Mouse (Mus musculus): Measurements from ENCODE around the gene Spred3. TPM values are rescaled to one million over a fixed set of nuclear protein-coding genes. Genes with fewer than 3 reads are reported as not detected.

Gene Spred3
- total and polyA plus RNA-seq, 3 experiments: 1.6 to 6.6 (median 3.3) TPM

DNA sequence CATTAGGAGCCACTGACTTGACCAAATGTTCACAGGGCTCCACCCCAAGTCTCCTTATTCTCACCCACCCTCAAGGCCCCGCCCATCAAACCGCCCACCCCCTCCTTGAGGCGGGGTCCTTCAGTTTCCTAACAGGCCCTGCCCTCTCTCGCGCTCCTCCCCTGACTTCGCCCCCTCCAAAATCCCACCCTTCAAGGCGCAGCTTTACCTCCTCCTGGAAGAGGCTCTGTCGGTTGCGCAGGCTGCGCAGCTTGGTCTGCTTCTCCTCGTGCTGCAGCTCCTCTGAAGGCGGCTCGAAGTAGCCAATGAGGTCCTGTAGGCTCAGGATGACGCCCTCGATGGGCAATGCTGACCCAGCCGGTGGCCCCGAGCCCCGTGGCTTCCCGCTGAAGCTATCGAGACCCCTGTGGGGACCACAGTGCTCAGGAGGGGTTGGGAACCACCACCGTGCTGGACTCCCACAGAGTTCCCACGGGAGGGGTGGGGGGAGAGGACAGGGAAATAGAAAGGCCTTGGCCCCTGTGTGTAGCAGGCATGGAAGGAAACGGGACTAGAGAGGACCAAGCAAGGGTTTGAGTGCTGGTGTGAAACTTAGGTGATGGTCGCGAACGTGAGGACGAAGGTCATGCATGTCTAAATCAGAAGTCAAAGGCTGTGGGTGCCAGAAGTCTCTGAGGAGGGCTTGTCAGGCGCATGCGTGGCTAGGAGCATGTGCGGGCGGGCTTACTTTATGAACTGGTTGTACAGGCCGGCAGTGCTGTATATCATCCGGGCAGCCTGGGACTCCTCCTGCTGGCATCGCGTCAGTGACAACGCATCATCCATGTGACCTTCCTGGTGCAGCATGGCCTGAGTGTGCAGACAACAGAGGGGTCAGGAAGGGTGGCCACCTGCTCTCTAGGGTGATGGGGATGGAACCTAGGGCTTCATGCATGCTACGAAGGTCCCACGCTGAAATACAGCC lies 60.9 kb downstream of the Spred3 start:
- Histone ChIP-seq H3K27me3 (replicated peaks) (peaks cover 6% of the 10 kb centered on the region), H3K4me1 (ENCODE audit: control insufficient read depth in 1 of 2, insufficient read depth in 2 of 2) (peaks cover 0 to 5% of the 10 kb centered on the region in 2 experiments; a peak in 2 of 4 replicates), H3K9me3 (replicated peaks; ENCODE audit: low read length) (no peaks in the 10 kb centered on the region), H3K79me2 (replicated peaks; ENCODE audit: control insufficient read depth, extremely low read depth, insufficient read depth, poor library complexity, severe bottlenecking) (no peaks in the 10 kb centered on the region), H3K36me3 (replicated peaks in 1 of 2; ENCODE audit: control insufficient read depth in 1 of 2, insufficient read depth in 1 of 2, low read length in 1 of 2) (no peaks in the 10 kb centered on the region), H3K4me2 (ENCODE audit: insufficient read depth, low read depth, poor library complexity, severe bottlenecking) (no peak overlapping the region), H3K9ac (ENCODE audit: insufficient read depth, low read depth) (no peak overlapping the region), H3K27ac (ENCODE audit: insufficient read depth, low read depth) (no peak overlapping the region), H3K4me3 (replicated peaks in 1 of 3; ENCODE audit: low read depth in 2 of 3, low read length in 2 of 3, poor library complexity in 1 of 3) (no peak overlapping the region)
- dilution Hi-C loops (cut with MboI; ENCODE audit: extremely low pct_ligation_motif_present, extremely low pct_unique_long_range_greater_than_20kb, low sequenced_read_pairs) (no loop called here), in situ Hi-C loops (cut with MboI; ENCODE audit: low pct_ligation_motif_present, low pct_unique_long_range_greater_than_20kb, low sequenced_read_pairs) (no loop called here)
- no peak for DNase-seq (ENCODE audit: extremely low read depth)
- TF ChIP-seq GABPA (IDR thresholded peaks at IDR 0.05; ENCODE audit: insufficient replicate concordance, low read depth, low read length) (no peak), MYC (IDR thresholded peaks at IDR 0.05; ENCODE audit: low read depth, low read length) (no peak), EP300 (IDR thresholded peaks at IDR 0.05; ENCODE audit: low read length) (no peak), MXI1 (IDR thresholded peaks at IDR 0.05; ENCODE audit: low read depth, low read length) (no peak), SIN3A (IDR thresholded peaks at IDR 0.05; ENCODE audit: low read length) (no peak), TBP (conservative IDR thresholded peaks at IDR 0.05; ENCODE audit: low read depth, low read length) (no peak), CHD1 (IDR thresholded peaks at IDR 0.05; ENCODE audit: low read depth, low read length) (no peak), ZC3H11A (IDR thresholded peaks at IDR 0.05; ENCODE audit: low read depth, low read length) (no peak), CHD2 (IDR thresholded peaks at IDR 0.05; ENCODE audit: low read length) (no peak), MAZ (IDR thresholded peaks at IDR 0.05; ENCODE audit: low read depth, low read length) (no peak), UBTF (IDR thresholded peaks at IDR 0.05; ENCODE audit: low read depth, low read length) (no peak), MAX (IDR thresholded peaks at IDR 0.05; ENCODE audit: low read length) (no peak), ZMIZ1 (IDR thresholded peaks at IDR 0.05; ENCODE audit: low read depth, low read length) (no peak), JUND (conservative IDR thresholded peaks at IDR 0.05; ENCODE audit: low read depth, low read length) (no peak)

Other genes starting within 250 kb of the Spred3 start
- gene Actn4, start 208.1 kb downstream of the Spred3 start, total RNA-seq (2012; rRNA removed): 62.9 and 63.4 TPM in 2 replicates
- 45.9 and 56.9 TPM in 2 replicates for gene Actn4, start 208.1 kb downstream of the Spred3 start, total RNA-seq (2014; rRNA removed)
- 127 and 145 TPM in 2 replicates for gene Actn4, start 208.1 kb downstream of the Spred3 start, polyA plus RNA-seq (2012; ENCODE audit: insufficient read length, low read depth)
- gene Eif3k, start 188.5 kb downstream of the Spred3 start, total RNA-seq (2012; rRNA removed): 513 and 551 TPM in 2 replicates
- gene Eif3k, start 188.5 kb downstream of the Spred3 start, total RNA-seq (2014; rRNA removed): 595 and 658 TPM in 2 replicates
- gene Eif3k, start 188.5 kb downstream of the Spred3 start, polyA plus RNA-seq (2012; ENCODE audit: insufficient read length, low read depth): 580 and 584 TPM in 2 replicates
- 183 and 195 TPM in 2 replicates for gene Map4k1, start 188.4 kb downstream of the Spred3 start, total RNA-seq (2012; rRNA removed)
- 112 and 114 TPM in 2 replicates for gene Map4k1, start 188.4 kb downstream of the Spred3 start, total RNA-seq (2014; rRNA removed)
- gene Map4k1, start 188.4 kb downstream of the Spred3 start, polyA plus RNA-seq (2012; ENCODE audit: insufficient read length, low read depth): 395 and 401 TPM in 2 replicates
- gene Ryr1, start 45.2 kb downstream of the Spred3 start, total RNA-seq (2012; rRNA removed): 0.63 and 0.68 TPM in 2 replicates
- gene Ryr1, start 45.2 kb downstream of the Spred3 start, total RNA-seq (2014; rRNA removed): 0.43 TPM in 2 replicates
- 0.86 and 1.1 TPM in 2 replicates for gene Ryr1, start 45.2 kb downstream of the Spred3 start, polyA plus RNA-seq (2012; ENCODE audit: insufficient read length, low read depth)
- gene Rasgrp4, start 35.6 kb downstream of the Spred3 start, total RNA-seq (2012; rRNA removed): 0.88 and 1.4 TPM in 2 replicates
- gene Rasgrp4, start 35.6 kb downstream of the Spred3 start, total RNA-seq (2014; rRNA removed): 0.26 and 0.58 TPM in 2 replicates
- gene Rasgrp4, start 35.6 kb downstream of the Spred3 start, polyA plus RNA-seq (2012; ENCODE audit: insufficient read length, low read depth): 2.9 and 3.2 TPM in 2 replicates
- gene Fam98c, start 14.2 kb downstream of the Spred3 start, total RNA-seq (2012; rRNA removed): 13.8 and 14.5 TPM in 2 replicates
- gene Fam98c, start 14.2 kb downstream of the Spred3 start, total RNA-seq (2014; rRNA removed): 13.0 and 14.1 TPM in 2 replicates
- 15.2 and 17.9 TPM in 2 replicates for gene Fam98c, start 14.2 kb downstream of the Spred3 start, polyA plus RNA-seq (2012; ENCODE audit: insufficient read length, low read depth)
- gene Ggn, start 201 bp downstream of the Spred3 start, total RNA-seq (2012; rRNA removed): 0.30 and 0.38 TPM in 2 replicates
- gene Ggn, start 201 bp downstream of the Spred3 start, total RNA-seq (2014; rRNA removed): 0.13 TPM in 1 of 2 replicates, not detected in the other
- 1.0 and 1.5 TPM in 2 replicates for gene Ggn, start 201 bp downstream of the Spred3 start, polyA plus RNA-seq (2012; ENCODE audit: insufficient read length, low read depth)
- gene Psmd8, start 10.3 kb upstream of the Spred3 start, total RNA-seq (2012; rRNA removed): 321 and 335 TPM in 2 replicates
- 455 and 479 TPM in 2 replicates for gene Psmd8, start 10.3 kb upstream of the Spred3 start, total RNA-seq (2014; rRNA removed)
- gene Psmd8, start 10.3 kb upstream of the Spred3 start, polyA plus RNA-seq (2012; ENCODE audit: insufficient read length, low read depth): 308 and 348 TPM in 2 replicates
- 0.38 and 0.93 TPM in 2 replicates for gene Catsperg1, start 43.6 kb upstream of the Spred3 start, total RNA-seq (2012; rRNA removed)
- gene Catsperg1, start 43.6 kb upstream of the Spred3 start, total RNA-seq (2014; rRNA removed): 0.68 and 0.72 TPM in 2 replicates
- gene Catsperg1, start 43.6 kb upstream of the Spred3 start, polyA plus RNA-seq (2012; ENCODE audit: insufficient read length, low read depth): 1.4 and 2.0 TPM in 2 replicates
- 4.0 TPM in 2 replicates for gene Kcnk6, start 62.1 kb upstream of the Spred3 start, total RNA-seq (2012; rRNA removed)
- 1.2 and 2.2 TPM in 2 replicates for gene Kcnk6, start 62.1 kb upstream of the Spred3 start, total RNA-seq (2014; rRNA removed)
- gene Kcnk6, start 62.1 kb upstream of the Spred3 start, polyA plus RNA-seq (2012; ENCODE audit: insufficient read length, low read depth): 1.2 and 1.9 TPM in 2 replicates
- gene Yif1b, start 67.9 kb upstream of the Spred3 start, total RNA-seq (2012; rRNA removed): 84.2 and 99.4 TPM in 2 replicates
- gene Yif1b, start 67.9 kb upstream of the Spred3 start, total RNA-seq (2014; rRNA removed): 61.6 and 69.4 TPM in 2 replicates
- gene Yif1b, start 67.9 kb upstream of the Spred3 start, polyA plus RNA-seq (2012; ENCODE audit: insufficient read length, low read depth): 61.0 and 63.0 TPM in 2 replicates
- 3.7 and 5.8 TPM in 2 replicates for gene 2200002D01Rik, start 78.1 kb upstream of the Spred3 start, total RNA-seq (2012; rRNA removed)
- not detected in 2 replicates for gene 2200002D01Rik, start 78.1 kb upstream of the Spred3 start, total RNA-seq (2014; rRNA removed)
- not detected in 2 replicates for gene 2200002D01Rik, start 78.1 kb upstream of the Spred3 start, polyA plus RNA-seq (2012; ENCODE audit: insufficient read length, low read depth)
- gene Spint2, start 111.5 kb upstream of the Spred3 start, total RNA-seq (2012; rRNA removed): 25.6 and 29.1 TPM in 2 replicates
- not detected in 2 replicates for gene Spint2, start 111.5 kb upstream of the Spred3 start, total RNA-seq (2014; rRNA removed)
- gene Spint2, start 111.5 kb upstream of the Spred3 start, polyA plus RNA-seq (2012; ENCODE audit: insufficient read length, low read depth): 3.7 and 4.1 TPM in 2 replicates
- not detected in 2 replicates for gene Ppp1r14a, start 118.9 kb upstream of the Spred3 start, total RNA-seq (2012; rRNA removed)
- not detected in 2 replicates for gene Ppp1r14a, start 118.9 kb upstream of the Spred3 start, total RNA-seq (2014; rRNA removed)
- gene Ppp1r14a, start 118.9 kb upstream of the Spred3 start, polyA plus RNA-seq (2012; ENCODE audit: insufficient read length, low read depth): not detected in 2 replicates
- gene Dpf1, start 133.5 kb upstream of the Spred3 start, total RNA-seq (2012; rRNA removed): 1.3 and 3.0 TPM in 2 replicates
- gene Dpf1, start 133.5 kb upstream of the Spred3 start, total RNA-seq (2014; rRNA removed): 0.35 and 0.38 TPM in 2 replicates
- 0.97 and 1.9 TPM in 2 replicates for gene Dpf1, start 133.5 kb upstream of the Spred3 start, polyA plus RNA-seq (2012; ENCODE audit: insufficient read length, low read depth)